Mouse (Mus musculus): ENCODE results near the gene Gm45194. TPM values are rescaled to one million over a fixed set of nuclear protein-coding genes. Genes with fewer than 3 reads are reported as not detected.

The Gm45194 gene
- polyA plus RNA-seq (2017; shearing (Covaris generic)): not detected

GRCm38 (mm10) chrX:111891089-111891488 is at the start of gene Gm45194:
Gene Gm45194, plus strand, starts transcription at chrX:111891389.
- no peak for ATAC-seq

DNA sequence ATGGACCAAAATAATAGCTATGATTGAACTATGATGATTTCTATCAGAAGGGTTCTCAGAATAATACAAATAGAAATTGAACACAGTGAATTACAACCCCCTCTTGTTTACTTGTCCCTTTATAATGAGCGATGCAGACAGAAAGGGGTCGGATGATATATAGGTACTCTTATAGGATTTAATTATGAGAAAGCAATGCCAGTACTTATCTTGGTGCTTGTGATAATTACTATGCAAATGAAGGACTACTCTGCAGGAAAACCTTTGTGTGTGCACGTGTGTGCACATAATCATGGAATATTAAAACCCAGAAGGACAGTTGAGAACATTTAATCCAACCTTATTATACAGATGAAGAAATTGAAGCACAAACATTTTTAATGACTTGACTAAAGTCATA is 35.3 kb upstream of the Gm45194 start:
- ATAC-seq: no peak

DNA sequence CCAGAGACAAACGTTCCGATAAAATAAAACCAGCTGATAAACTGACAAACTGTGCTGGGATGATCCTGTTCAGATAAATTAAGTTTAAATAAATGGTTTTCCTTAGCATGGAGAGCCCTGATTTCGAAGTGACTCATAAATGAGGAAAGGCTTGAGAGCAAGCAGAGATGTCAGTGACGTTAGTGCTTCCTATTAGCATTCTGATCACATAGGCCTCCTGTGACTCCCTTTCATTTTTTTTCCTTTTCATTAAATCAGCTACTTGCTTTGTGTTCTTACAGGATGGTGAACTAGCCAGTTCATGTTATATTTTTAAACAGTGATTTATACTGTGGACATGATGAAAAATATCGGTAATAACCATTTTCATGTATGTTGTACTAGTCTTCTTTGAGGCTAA is 9.9 kb upstream of the Gm45194 start:
- ATAC-seq: no peak

GRCm38 (mm10) chrX:111894321-111895050 is 3.3 kb downstream of the Gm45194 start:
- ATAC-seq: no peak

GRCm38 (mm10) chrX:111895084-111895779 is 4.0 kb downstream of the Gm45194 start:
- no peak for ATAC-seq

- no peak for ATAC-seq
Measured at GRCm38 (mm10) chrX:111917422-111917821, 26.2 kb downstream of the Gm45194 start.

DNA sequence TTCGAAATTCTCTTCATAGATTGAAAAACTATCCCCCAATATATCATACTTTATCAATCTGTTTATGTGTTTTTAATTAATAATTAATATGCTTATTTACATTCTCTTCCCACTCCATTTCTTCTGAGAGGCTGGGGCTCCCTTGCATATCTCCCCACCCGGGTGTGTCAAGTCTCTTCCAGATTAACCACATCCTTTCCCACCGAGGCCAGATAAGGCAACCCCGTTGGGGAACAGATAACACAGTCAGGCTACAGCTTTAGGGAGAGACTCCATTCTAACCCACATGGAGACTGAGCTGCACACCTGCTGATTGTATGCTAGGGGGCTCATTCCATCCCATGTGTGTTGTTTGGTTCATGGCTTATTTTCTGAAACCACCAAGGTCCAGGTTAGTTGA is 69.7 kb downstream of the Gm45194 start:
- no peak for ATAC-seq

- ATAC-seq: no peak
Measured at GRCm38 (mm10) chrX:111999661-112000060, 108.5 kb downstream of the Gm45194 start.

- no peak for ATAC-seq
Measured at GRCm38 (mm10) chrX:112010707-112011106, 119.5 kb downstream of the Gm45194 start, which contains the start of gene Tex16. Gene Tex16, plus strand, starts transcription at chrX:112011007.

GRCm38 (mm10) chrX:112238749-112239148 is 347.6 kb downstream of the Gm45194 start, which contains the start of gene 4933403O08Rik:
Gene 4933403O08Rik, plus strand, starts transcription at chrX:112239049.
- no peak for ATAC-seq

DNA sequence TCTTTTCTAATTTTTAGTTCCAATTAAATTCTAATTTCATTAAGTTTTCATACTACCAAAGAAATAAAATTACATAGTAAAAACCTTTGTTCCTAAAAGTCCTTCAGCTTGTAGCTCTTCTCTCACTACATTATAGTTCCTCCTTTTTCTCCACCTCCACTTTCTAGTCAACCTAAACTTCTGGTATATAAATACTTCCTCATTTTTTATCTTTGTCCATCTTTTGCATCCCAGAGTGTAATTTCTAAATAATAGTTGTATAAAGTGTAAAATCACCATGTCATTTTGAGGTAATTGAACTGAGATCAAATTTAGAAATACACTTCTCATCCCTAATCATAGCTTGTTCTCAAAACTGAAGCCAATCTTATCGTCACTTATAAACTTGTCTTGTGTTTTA is 351.7 kb downstream of the Gm45194 start:
- no peak for ATAC-seq

DNA sequence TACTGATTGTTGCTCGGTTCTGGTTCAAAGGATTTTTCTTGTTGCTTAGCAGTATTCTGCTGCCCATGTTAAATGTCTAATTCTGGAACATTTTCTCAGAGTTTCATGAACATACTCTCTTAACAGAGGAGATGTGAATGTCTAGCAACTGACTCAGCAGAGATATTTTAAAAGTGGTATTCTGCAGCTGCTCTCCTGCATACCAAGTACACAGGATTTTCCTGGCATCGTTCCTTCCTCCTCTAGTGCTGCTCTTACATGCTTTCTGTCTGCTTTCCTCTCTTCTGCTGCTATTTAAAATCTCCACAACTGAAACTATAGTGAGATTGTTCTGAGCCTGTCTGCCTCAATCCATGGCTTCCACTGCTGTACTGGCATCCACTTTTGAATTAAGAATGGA is 364.3 kb downstream of the Gm45194 start:
- no peak for ATAC-seq

DNA sequence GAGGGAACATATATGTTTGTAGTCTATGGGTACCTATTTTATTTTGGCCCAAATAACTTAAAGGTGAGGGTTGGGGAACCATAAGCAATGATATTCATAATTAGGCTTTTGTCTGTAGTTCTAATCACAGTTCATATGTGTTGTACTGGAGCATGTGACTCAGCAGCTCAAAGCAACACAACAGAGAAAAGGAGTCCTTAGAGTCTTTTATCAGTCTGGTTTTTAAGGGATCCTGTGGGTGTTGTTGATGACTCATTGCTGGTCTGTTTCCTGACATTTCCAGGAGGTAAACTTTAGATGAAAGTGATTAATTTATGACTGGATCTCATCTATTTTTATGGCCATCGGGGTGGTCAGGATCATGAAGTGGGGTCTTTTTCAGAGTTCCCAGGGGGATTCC is 382.4 kb downstream of the Gm45194 start:
- ATAC-seq: no peak

Other genes starting within 250 kb of the Gm45194 start
- not detected for gene Hdx, start 194.3 kb upstream of the Gm45194 start, polyA plus RNA-seq (2017; shearing (Covaris generic))
- not detected for gene Tex16, start 119.6 kb downstream of the Gm45194 start, polyA plus RNA-seq (2017; shearing (Covaris generic))